Mouse (Mus musculus) WW6 (cell line): ENCODE data around the gene Chrne.

Source experiments
- DNase-seq: peaks from one replicate; pipeline ENCODE4 v3.0.0-alpha.2; 2013; ENCODE audit warnings: low read depth, low spot score

The Chrne gene

GRCm38 (mm10) chr11:70652029-70652883, 33.2 kb upstream of the Chrne start:
- DNase-seq: no peak

GRCm38 (mm10) chr11:70651391-70651790, 32.4 kb upstream of the Chrne start:
- DNase-seq: no peak

GRCm38 (mm10) chr11:70650322-70651175, 31.5 kb upstream of the Chrne start:
- DNase-seq: no peak

GRCm38 (mm10) chr11:70649185-70649734, 30.2 kb upstream of the Chrne start:
- DNase-seq: no peak

- no peak for DNase-seq
Measured at GRCm38 (mm10) chr11:70648512-70648911, 29.5 kb upstream of the Chrne start.

GRCm38 (mm10) chr11:70647716-70648420, 28.9 kb upstream of the Chrne start:
- no peak for DNase-seq

GRCm38 (mm10) chr11:70646691-70647650, 28.0 kb upstream of the Chrne start, which contains the start of the genes Rnf167 and Slc25a11:
Gene Rnf167 (plus strand): TSS chr11:70647235.
Gene Slc25a11 (minus strand): TSS chr11:70647479.
- peak; percentile 99 for DNase-seq

GRCm38 (mm10) chr11:70646259-70646555, 27.2 kb upstream of the Chrne start:
- DNase-seq: no peak

- DNase-seq: no peak
Measured at GRCm38 (mm10) chr11:70645461-70646258, 26.6 kb upstream of the Chrne start.

- no peak for DNase-seq
Measured at GRCm38 (mm10) chr11:70644564-70645103, 25.6 kb upstream of the Chrne start.

- no peak for DNase-seq
Measured at GRCm38 (mm10) chr11:70643051-70643450, 24.0 kb upstream of the Chrne start.

- DNase-seq: no peak
Measured at GRCm38 (mm10) chr11:70641241-70641640, 22.2 kb upstream of the Chrne start.

GRCm38 (mm10) chr11:70639976-70640375, 21.0 kb upstream of the Chrne start:
- DNase-seq: no peak

GRCm38 (mm10) chr11:70638714-70639278, 19.8 kb upstream of the Chrne start, which contains the start of gene Gp1ba:
Gene Gp1ba (plus strand): TSS chr11:70639122.
- no peak for DNase-seq

- DNase-seq: no peak
Measured at GRCm38 (mm10) chr11:70638293-70638692, 19.3 kb upstream of the Chrne start.

GRCm38 (mm10) chr11:70637764-70638163, 18.7 kb upstream of the Chrne start:
- no peak for DNase-seq

GRCm38 (mm10) chr11:70635601-70636000, 16.6 kb upstream of the Chrne start:
- no peak for DNase-seq

GRCm38 (mm10) chr11:70630129-70630528, 11.1 kb upstream of the Chrne start:
- no peak for DNase-seq

GRCm38 (mm10) chr11:70629557-70629956, 10.5 kb upstream of the Chrne start:
- no peak for DNase-seq
